Mouse (Mus musculus) embryonic stem cell, embryonic (primary cell): Measurements from ENCODE around the gene Disp2.

Experiments
- CTCF ChIA-PET, 4 experiments: fragments of 300-600 bp in 2 of 4; fragments of 350-600 bp in 2 of 4; sonication (Branson Sonifier 250); formaldehyde crosslinking; loops; one replicate each; lab custom pipeline; 2022; ENCODE audit warnings: inconsistent platforms in 2 of 4; lab: Charles Lee
- POLR2A ChIA-PET, 4 experiments: fragments of 300-600 bp in 2 of 4; fragments of 350-600 bp in 2 of 4; sonication (Branson Sonifier 250); formaldehyde crosslinking; loops; one replicate each; lab custom pipeline; 2022; ENCODE audit warnings: antibody characterized with exemption in 4 of 4, inconsistent platforms in 1 of 4; lab: Charles Lee

Gene Disp2

GRCm38 (mm10) chr2:118841186-118841585 is 61.7 kb downstream of the Disp2 start:
- POLR2A ChIA-PET: interaction anchor here in 2 of 4 experiments (0.6 to 1.8 kb wide), 6 partner anchors 11 to 23 kb away, joined by 3 to 8 read pairs (median 4); partner anchors contain the start of gene Ivd (in 1 of the 2)
- CTCF ChIA-PET: interaction anchor here in 1 of 4 experiments (0.6 kb wide), 1 partner anchor 55 kb away, joined by 5 read pairs; no protein-coding TSS in a partner anchor

DNA sequence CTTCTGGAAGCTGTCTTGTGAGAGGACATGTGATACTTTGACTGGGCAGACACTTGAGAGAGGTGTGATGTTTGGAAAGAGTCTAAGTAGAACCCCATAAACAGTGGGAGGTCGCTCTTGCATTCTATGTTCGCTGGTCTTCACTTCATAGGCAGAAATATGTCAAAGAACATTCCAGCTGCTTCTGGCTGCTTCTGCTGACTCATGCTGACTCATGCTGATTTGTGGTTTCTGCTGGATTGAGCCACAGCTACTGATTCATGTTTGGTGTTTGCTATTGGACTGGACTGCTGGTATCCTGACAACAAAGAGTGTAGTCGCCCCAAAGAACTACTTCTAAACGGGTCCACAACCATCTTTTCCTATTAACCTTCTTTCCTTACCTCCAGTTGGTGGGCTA is 62.3 kb downstream of the Disp2 start:
- CTCF ChIA-PET: no interaction called here

DNA sequence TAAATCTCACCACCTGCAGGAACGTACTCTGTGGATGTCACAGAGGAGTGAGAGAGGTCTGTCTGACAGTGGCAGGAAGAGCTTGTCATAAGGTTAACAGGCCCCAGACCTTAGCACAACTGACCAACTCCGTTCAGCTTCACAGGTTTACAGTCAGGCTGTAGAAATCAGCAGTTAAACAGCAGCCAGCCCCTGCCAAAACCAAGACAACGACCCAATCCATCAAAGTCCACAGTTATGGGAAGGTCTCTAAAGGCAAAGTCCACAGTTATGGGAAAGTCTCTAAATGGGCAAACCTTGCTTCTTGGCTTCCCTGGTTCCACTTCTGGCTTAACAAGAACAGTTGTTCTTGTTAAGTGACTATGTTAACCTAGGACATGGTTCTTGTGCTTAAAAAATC is 64.9 kb downstream of the Disp2 start:
- ChIA-PET POLR2A (interaction anchor here in 1 of 4 experiments (1.8 kb wide), 1 partner anchor 10 kb away, joined by 5 read pairs; no protein-coding TSS in a partner anchor), CTCF (interaction anchor here in 1 of 4 experiments (0.6 kb wide), 1 partner anchor 80 kb away, joined by 4 read pairs; no protein-coding TSS in a partner anchor)

More for the DNA sequence above, 62.3 kb downstream of the Disp2 start:
- POLR2A ChIA-PET: interaction anchor here in 2 of 4 experiments (1.1 to 1.9 kb wide), 7 partner anchors 10 to 28 kb away, joined by 4 to 13 read pairs (median 5); partner anchors contain the start of genes Ivd (in 1 of the 2) and Knstrn (in 1 of the 2)

DNA sequence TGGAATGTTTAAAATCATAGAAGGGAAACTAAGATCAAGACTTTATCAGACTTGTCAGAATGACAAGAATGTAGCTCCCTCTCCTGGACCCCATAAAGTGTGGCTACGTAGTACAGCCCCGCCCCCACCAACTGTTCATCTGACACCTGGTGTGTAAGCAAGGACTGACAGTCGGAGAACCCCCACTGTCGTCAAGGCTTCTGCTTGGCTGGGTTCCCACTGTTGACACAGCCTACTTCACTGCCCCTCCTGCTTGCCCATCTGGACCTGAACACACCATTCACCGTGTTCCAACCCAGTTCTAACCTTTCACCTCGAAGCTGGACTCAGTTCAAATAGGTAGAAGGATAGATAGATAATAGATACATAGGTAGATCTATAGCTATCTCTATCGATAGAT is 66.7 kb downstream of the Disp2 start:
- POLR2A ChIA-PET: interaction anchor here in 3 of 4 experiments (0.5 to 1.8 kb wide), 8 partner anchors 8 to 666 kb away, joined by 3 to 5 read pairs (median 4); partner anchors contain the start of gene Ivd (in 1 of the 3)
- CTCF ChIA-PET: interaction anchor here in 1 of 4 experiments (1.2 kb wide), 1 partner anchor 208 kb away, joined by 3 read pairs; no protein-coding TSS in a partner anchor

DNA sequence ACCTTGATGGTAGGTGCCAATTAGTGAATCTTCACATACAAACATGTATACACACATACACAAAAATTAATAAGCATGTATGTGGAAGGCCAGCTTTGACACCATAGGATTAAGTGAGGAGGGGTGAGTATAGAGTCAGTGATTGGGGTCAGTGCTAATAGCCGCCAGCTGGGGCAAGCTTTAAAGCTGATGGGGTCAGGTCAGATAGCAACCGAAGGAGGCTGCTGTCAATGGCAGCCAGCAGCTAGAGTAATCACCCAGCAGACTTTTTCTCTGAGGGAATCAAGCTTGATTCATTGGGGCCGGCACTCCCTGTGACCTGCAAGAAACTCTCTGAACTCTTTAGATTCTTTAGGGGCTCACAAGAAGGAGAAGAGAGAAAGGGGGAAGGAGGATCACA is 72.2 kb downstream of the Disp2 start:
- CTCF ChIA-PET: interaction anchor here in 1 of 4 experiments (0.7 kb wide), 1 partner anchor 56 kb away, joined by 4 read pairs; no protein-coding TSS in a partner anchor

More for the DNA sequence above, 72.2 kb downstream of the Disp2 start:
- POLR2A ChIA-PET: interaction anchor here in 2 of 4 experiments (1.2 to 1.9 kb wide), 6 partner anchors 10 to 44 kb away, joined by 3 to 8 read pairs (median 6); partner anchors contain the start of gene Ivd (in 2 of the 2)
